Mouse (Mus musculus) v-Abl transformed pro-B cells (cell line): ENCODE measurements around the gene Nfe2.

Source experiments
- in situ Hi-C, 2 experiments: fragments of 400-800 bp; cut with MboI; formaldehyde crosslinking; loops; one replicate each; pipeline ENCODE4 v1.15.1; 2025; ENCODE audit not compliant: unreplicated experiment in 2 of 2

The Nfe2 gene

GRCm38 (mm10) chr15:103292673-103293345 lies 34.6 kb upstream of the Nfe2 start:
- in situ Hi-C loops = no loop called here

DNA sequence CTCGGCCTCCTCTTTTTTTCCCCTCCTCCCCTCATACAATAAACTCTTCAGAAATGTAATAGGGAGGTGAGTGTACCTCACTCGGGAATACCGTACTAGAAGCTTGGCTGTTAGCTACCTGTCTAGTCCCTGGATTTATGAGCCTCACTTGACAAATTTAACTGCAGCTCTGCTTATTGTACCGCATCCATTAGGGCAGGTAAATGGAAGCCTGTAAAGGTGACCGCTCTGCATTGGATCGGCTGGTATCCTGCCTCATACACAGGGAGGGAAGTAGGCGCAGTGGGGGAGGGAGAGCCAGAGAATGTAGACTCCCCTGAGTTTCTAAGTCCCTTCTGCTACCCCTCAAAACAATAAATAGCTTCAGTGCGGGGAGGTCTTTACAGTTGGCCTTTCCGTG lies 32.6 kb upstream of the Nfe2 start:
- in situ Hi-C loops = no loop called here

GRCm38 (mm10) chr15:103290417-103290816 lies 32.2 kb upstream of the Nfe2 start:
- in situ Hi-C loops = no loop called here

- in situ Hi-C loops = no loop called here
Measured at GRCm38 (mm10) chr15:103289600-103289999, 31.4 kb upstream of the Nfe2 start.

- in situ Hi-C loops = no loop called here
Measured at GRCm38 (mm10) chr15:103285778-103286417, 27.7 kb upstream of the Nfe2 start.

DNA sequence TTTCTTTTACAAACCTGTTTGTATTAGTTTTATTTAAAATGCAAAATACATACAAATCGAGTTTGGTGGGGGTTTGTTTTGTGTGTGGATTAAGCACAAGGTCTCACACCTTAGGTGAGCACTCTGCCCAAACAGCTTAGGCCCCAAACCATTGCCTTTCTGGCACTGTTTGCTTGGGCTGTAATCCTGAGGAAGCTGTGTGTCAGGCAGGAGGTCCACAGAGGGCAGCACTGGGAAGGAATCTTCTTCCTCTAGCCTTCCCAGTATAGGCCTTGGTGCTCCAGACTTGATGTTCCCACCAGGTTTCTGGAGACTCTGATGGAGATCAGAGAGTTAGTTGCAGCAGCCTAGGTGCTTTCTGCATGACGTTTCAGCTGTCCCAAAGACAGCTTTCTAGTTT lies 26.4 kb upstream of the Nfe2 start:
- in situ Hi-C loops = loop anchor here (5.0 kb wide), 3 partner anchors 33 to 58 kb away; partner anchors contain the start of gene Zfp385a (in 1 of the 2)

- in situ Hi-C loops = loop anchor here (5.0 kb wide), 3 partner anchors 33 to 58 kb away; partner anchors contain the start of gene Zfp385a (in 1 of the 2)
Measured at GRCm38 (mm10) chr15:103284066-103284465, 25.9 kb upstream of the Nfe2 start.

- in situ Hi-C loops = loop anchor here (5.0 kb wide), 3 partner anchors 34 to 61 kb away; partner anchors contain the start of gene Zfp385a (in 1 of the 2)
Measured at GRCm38 (mm10) chr15:103281465-103282205, 23.4 kb upstream of the Nfe2 start.

- in situ Hi-C loops = loop anchor here (5.0 kb wide), 3 partner anchors 34 to 61 kb away; partner anchors contain the start of gene Zfp385a (in 1 of the 2)
Measured at GRCm38 (mm10) chr15:103280817-103281464, 22.7 kb upstream of the Nfe2 start.

DNA sequence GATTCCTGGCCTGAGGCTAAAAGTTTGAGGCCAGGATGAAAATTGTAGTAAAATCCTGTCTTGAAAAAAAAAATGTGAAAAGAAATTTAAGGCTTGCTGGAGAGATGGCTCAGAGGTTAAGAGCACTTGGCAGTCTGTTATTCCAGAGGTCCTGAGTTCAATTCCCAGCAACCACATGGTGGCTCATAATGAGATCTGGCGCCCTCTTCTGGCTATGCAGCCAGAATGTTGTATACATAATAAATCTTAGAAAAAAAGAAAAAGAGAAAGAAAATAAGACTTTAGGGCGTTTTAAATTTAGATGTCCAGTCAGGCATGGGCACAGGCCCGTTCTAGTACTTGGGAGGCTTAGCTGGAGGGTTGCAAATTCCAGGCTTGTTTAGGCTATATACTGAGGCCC lies 21.5 kb upstream of the Nfe2 start:
- in situ Hi-C loops = loop anchor here (5.0 kb wide), 4 partner anchors 32 to 77 kb away; partner anchors contain the start of gene Zfp385a (in 1 of the 2)

DNA sequence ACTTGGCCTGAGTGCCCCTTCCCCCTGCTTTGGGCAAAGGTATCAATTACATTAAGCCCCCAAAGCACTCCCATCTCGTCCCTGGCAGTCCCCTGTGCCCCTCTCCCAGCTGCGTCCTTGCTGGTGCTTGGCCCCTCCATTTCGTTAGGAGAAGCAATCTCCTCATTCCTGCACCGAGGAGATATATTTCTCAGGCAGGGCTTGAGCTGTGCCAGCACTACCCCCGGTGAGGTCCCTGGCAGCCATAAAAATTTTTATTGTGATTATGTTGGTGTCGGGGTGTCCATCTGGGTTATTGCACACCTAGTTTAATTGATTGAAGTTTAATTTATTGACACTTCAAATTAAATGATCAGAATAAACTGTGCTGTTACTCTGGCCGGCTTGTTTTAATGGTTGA lies 19.7 kb upstream of the Nfe2 start:
- in situ Hi-C loops = loop anchor here in 1 of 2 experiments (5.0 kb wide), 1 partner anchor 76 kb away; no protein-coding TSS in a partner anchor

- in situ Hi-C loops = loop anchor here in 1 of 2 experiments (5.0 kb wide), 1 partner anchor 74 kb away; no protein-coding TSS in a partner anchor
Measured at GRCm38 (mm10) chr15:103275943-103276342, 17.7 kb upstream of the Nfe2 start.

DNA sequence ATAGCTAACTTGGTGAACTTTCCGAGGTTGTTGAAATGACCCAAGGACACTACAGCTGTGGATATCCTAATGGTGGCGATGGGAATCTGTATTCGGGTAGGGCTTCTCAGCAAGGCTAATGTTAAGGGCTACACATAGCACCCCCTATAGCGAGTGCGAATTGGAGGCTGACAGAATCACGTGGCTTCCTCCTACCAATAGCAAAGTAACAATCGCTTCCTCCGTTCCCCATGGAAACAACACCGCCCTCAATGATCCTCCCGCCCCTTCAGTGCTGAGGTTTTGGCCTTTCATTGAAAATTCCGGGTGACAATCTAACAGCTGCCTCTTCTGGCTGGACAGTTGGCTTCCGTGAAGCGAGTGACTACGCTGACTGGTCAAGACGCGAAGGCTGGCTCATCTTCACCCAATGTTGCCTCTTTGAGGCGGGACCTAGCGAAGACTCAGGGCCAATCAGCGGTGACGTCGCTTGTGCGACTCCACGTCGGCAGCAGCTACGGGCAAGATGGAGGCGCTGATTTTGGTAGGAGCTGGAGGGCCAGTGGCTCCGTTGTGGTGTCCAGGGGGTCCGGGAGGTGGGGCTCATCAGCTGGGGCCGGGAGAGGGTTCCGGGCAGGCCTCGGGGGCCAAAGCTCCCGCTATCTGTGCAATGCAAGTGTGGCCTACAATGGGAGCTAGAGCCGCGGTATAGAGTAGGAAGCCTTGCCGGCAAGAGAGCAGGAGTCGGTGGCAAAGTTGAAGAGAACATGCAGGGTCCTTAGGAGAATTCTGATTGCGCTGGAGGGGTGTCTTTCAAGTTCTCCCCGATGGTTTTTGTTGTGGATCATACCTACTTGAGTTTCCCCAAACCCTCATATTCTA lies 14.4 kb upstream of the Nfe2 start, which contains the start of gene Copz1:
Gene Copz1, plus strand, starts transcription at position 296 of the 861 bp plus-strand sequence.
- in situ Hi-C loops = no loop called here

DNA sequence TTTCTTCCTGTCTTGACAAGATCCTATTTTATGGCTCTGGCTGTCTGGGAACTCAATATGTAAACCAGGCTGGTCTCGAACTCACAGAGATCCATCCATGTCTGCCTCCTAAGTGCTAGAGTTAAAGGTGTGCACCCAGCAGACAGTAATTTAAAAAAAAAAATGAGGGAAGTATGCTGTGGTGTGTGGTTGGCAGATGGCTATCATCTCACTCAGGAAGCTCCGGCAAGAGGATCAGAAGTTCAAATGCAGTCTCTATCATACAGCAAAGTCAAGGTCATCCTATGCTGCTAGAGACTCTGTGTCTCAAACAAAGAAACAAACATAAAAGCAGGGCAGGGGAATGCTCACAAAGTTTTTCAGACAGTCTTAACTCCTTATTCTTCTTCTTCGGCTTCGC lies 10.7 kb upstream of the Nfe2 start:
- in situ Hi-C loops = no loop called here

DNA sequence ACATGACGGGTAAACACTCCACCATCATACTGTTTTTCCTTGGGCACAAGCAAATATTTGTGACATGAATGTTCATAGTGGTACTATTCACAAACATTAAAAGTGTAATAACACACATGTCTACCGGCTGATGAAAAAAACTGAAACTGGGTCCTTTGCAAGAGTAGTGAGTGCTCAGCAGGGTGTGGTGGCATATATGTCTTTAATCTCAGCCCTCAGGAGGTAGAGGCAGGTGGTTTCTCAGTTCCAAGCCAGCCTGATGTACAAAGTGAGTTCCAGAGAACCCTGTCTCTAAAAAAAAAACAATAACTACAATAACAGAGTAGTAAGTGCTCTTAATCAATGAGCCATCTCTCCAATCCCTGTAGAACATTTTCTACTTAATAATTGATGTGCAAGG lies 6.6 kb upstream of the Nfe2 start:
- in situ Hi-C loops = no loop called here

GRCm38 (mm10) chr15:103259989-103260388 lies 1.8 kb upstream of the Nfe2 start:
- in situ Hi-C loops = no loop called here

DNA sequence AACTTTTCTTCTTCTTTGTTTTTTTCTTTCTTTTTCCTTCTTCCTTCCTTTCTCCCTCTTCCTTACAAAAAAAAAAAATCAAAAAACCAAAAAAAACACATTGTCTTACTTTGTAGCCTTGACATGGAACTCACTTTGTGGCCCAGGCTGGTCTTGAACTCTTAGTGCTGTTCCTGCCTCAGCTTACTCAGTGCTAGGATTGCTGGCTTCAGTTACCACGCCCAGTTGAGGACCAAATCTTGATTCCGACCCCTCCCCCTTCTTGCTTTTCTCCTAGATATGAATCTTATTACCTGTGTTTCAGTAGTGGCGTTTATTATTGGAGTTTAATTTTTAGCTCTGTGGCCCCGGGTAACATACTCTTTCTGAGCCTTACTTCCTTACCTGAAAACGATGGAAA lies 959 bp upstream of the Nfe2 start:
- in situ Hi-C loops = no loop called here

DNA sequence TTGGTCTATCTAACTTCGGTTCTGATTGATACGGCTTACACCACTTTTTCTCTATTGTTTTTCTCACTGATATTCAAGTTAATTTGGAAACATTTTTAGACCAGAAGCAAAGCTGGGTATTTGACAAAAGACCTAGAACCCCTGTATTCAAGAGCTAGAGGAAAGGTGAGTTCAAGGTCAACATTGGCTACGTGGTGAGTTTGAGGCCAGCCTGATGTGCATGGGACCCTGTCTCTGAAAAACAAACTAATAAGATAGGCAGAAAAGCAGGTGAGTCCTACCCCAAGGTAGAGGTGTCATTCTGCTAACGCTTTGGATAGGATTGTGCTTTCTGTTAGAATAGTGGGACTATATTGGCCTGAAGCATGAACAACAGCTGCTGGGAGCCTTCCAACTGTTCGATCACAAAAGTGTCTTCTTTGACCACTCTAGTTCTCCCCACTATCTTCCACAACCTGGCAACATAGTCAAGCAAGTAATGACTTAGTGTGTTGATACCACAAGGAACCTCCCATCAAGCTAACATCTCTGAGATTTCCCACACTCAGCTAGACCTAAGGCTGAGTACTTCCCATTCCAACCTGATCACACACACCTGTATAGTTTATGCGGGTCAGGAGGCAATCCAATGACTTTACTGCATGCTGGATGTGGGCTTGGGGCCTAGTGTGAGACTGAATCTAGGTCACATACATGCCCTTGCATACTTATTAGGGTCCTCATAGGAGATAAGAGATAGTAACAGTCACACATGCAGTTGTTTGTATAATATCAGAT lies 1.8 kb downstream of the Nfe2 start:
- in situ Hi-C loops = no loop called here

DNA sequence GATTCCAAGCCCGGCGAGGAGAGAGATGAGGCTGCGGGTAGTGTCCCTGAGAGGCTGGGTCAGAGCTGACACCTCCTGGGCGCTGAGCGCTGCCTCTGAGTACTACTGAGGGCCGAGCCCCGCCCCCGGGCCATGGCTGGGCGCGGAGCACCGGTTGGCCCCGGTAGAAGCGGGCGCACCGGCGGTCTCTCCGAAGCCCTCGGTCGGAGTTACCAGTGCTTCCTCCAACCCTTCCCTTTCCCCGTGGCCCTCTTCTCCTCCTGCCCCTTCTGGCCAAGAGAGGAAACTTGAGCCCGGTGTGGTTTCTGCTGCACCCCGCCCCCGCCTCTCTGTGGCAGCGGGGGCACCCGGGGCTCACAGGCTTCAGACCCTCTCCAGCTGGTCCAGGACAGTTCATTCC lies 3.0 kb downstream of the Nfe2 start:
- in situ Hi-C loops = no loop called here
